In genomic region chr3:123385118-123385485, GRCm38 (mm10) we compare ENCODE assay signal across 8 mouse cellular contexts. TPM values are rescaled to one million over a fixed set of nuclear protein-coding genes. Genes with fewer than 3 reads are reported as not detected.
DNase-seq lines count a peak whose midpoint lies in the region; ATAC-seq and TF ChIP-seq lines count a peak whose summit lies in the region.

No protein-coding gene starts in this region.

- peak overlapping the region; percentile 73 for H3K9ac ChIP-seq in hindbrain, embryonic 12.5 days
- peak overlapping the region; percentile 63 for H3K9ac ChIP-seq in midbrain, embryonic 13.5 days (replicated peaks)

- H3K27ac ChIP-seq in layer of hippocampus, adult 2 months = peak overlapping the region; percentile 96
- H3K27ac ChIP-seq in brown adipose tissue, adult 24 weeks (replicated peaks; ENCODE audit: low read depth, low read length) = peak overlapping the region; percentile 69
- peak overlapping the region; percentile 87; the same call in 1 of the 2 replicates for H3K27ac ChIP-seq in hindbrain, embryonic 12.5 days
- peak overlapping the region; percentile 74; the same call in 1 of the 2 replicates for H3K27ac ChIP-seq in midbrain, embryonic 13.5 days

- H3K4me3 ChIP-seq in layer of hippocampus, adult 2 months = peak overlapping the region; percentile 92
- H3K4me3 ChIP-seq in brown adipose tissue, adult 24 weeks (ENCODE audit: insufficient read depth, low read depth, low read length) = peak overlapping the region; percentile 88
- H3K4me3 ChIP-seq in hindbrain, embryonic 12.5 days = peak overlapping the region; percentile 72
- H3K4me3 ChIP-seq in midbrain, embryonic 13.5 days (replicated peaks) = peak overlapping the region; percentile 53

- 0 out of 2 replicates have a peak, but pooled peaks cover 6% of the 10 kb centered on the region for H3K27me3 ChIP-seq in hindbrain, embryonic 12.5 days
- 0 out of 2 replicates have a peak, but pooled peaks cover 4% of the 10 kb centered on the region for H3K27me3 ChIP-seq in midbrain, embryonic 13.5 days

- TF ChIP-seq CTCF in layer of hippocampus, adult 2 months (conservative IDR thresholded peaks at IDR 0.05) = no peak

- no peaks in the 10 kb centered on the region for H3K9me3 ChIP-seq in hindbrain, embryonic 12.5 days (replicated peaks)
- no peaks in the 10 kb centered on the region for H3K9me3 ChIP-seq in midbrain, embryonic 13.5 days

- no peaks in the 10 kb centered on the region for H3K4me1 ChIP-seq in brown adipose tissue, adult 24 weeks (ENCODE audit: control insufficient read depth, insufficient read depth, insufficient read length, low read length)
- peaks cover 14% of the 10 kb centered on the region for H3K4me1 ChIP-seq in hindbrain, embryonic 12.5 days
- peaks cover 16% of the 10 kb centered on the region for H3K4me1 ChIP-seq in midbrain, embryonic 13.5 days (replicated peaks)

- DNase-seq in layer of hippocampus, adult 2 months (ENCODE audit: low spot score in 2 of 2) = no peak
- DNase-seq in layer of hippocampus, postnatal 10 days (ENCODE audit: low spot score in 2 of 2) = no peak
- DNase-seq in gastrocnemius, postnatal 10 days = no peak
- no peak for DNase-seq in adrenal gland, postnatal 25 days
- DNase-seq in spleen, adult 12 weeks (ENCODE audit: low spot score) = no peak

- peak overlapping the region; percentile 62 for H3K4me2 ChIP-seq in hindbrain, embryonic 12.5 days (replicated peaks)
- peak overlapping the region; percentile 64 for H3K4me2 ChIP-seq in midbrain, embryonic 13.5 days (replicated peaks)

- H3K36me3 ChIP-seq in hindbrain, embryonic 12.5 days = peaks cover 12% of the 10 kb centered on the region
- H3K36me3 ChIP-seq in midbrain, embryonic 13.5 days = peaks cover 15% of the 10 kb centered on the region

- ATAC-seq in hindbrain, embryonic 12.5 days (ENCODE audit: low FRiP score) = peak; percentile 8; the same call in 1 of the 2 replicates
- peak; percentile 16 for ATAC-seq in midbrain, embryonic 13.5 days

- 12% methylated on average over 6 of the region's 6 CpGs for WGBS in hindbrain, embryonic 12.5 days
- WGBS in midbrain, embryonic 13.5 days = 13% methylated on average over 6 of the region's 6 CpGs

RNA-seq across cellular contexts. Expression of gene Mettl14, which starts 0.8 kb away (rescaled TPM):
- total RNA-seq in layer of hippocampus, adult 2 months (2021) = 10 to 100 TPM; 14.9 to 19.1 TPM
- total RNA-seq in layer of hippocampus, postnatal 10 days (2021) = 10 to 100 TPM; 15.3 to 16.0 TPM
- polyA plus RNA-seq in brown adipose tissue, adult 24 weeks (2012; ENCODE audit: insufficient read depth, insufficient read length, missing spikeins) = 7.0 and 8.7 TPM in 2 replicates
- polyA plus RNA-seq in hindbrain, embryonic 12.5 days (2016; fragmentation: Nextera tagmentation; extraction: Ambion mirVana) = 32.7 and 33.3 TPM in 2 replicates
- 28.3 and 29.5 TPM in 2 replicates for polyA plus RNA-seq in midbrain, embryonic 13.5 days (2015; fragmentation: Nextera tagmentation; extraction: Ambion mirVana)
- total RNA-seq in gastrocnemius, postnatal 10 days (2021) = 10 to 100 TPM in 1 of 2 experiments, 1 to 10 TPM in 1; 9.8 to 11.5 TPM
- total RNA-seq in adrenal gland, postnatal 25 days (2021) = 20.6 and 21.4 TPM in 2 replicates
